Mouse (Mus musculus): ENCODE data around the gene Olfr1034.
"Not testable (repeated sequence)": the region's sequence is repeated elsewhere in the genome, so short reads cannot be mapped to it uniquely, and the experiment has no call there.

Gene Olfr1034

DNA sequence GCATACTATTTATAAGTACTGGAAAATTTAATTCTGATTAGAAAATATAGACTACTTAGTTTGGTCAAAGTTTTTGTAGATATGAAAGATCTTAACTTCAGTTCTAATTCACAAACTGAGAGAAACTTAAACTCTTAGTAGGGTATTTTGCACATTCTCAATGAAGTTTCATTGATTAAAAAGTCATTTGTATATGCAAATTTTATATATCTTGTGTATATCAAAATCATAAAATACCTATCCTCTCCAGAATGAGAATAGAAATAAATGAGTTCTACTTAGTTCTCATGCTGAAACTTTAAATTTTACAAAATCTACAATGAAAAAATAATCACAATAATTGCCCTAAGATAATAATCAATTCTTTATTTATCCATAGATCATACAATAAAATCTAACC is at the start of gene Olfr1034:
Gene Olfr1034, plus strand, starts transcription at position 301 of the 400 bp plus-strand sequence.
- in situ Hi-C loops (cut with MboI; ENCODE audit: unreplicated experiment in 2 of 2) = no loop called here

DNA sequence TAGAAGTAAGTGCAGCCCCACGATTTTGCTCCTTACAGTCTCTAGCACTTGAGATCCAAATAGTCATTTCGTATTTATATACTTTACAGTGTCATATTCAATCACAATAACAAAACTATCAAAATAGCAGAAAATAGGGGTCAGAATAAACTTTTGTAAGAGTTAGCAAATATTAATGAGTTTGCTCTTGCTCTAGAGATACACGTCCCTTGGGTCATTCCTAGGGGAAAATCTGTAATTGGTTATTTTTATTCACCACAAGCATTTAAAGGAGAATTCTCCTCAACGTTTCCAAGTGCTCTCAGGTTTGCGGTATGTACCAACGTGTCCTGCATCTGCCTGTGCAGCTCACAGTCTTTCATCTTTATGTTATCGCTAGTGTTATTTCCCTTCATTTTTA is 40.4 kb upstream of the Olfr1034 start, which contains the start of gene Olfr1032:
Gene Olfr1032, plus strand, starts transcription at position 301 of the 400 bp plus-strand sequence.
- in situ Hi-C loops (cut with MboI; ENCODE audit: unreplicated experiment in 2 of 2) = no loop called here

DNA sequence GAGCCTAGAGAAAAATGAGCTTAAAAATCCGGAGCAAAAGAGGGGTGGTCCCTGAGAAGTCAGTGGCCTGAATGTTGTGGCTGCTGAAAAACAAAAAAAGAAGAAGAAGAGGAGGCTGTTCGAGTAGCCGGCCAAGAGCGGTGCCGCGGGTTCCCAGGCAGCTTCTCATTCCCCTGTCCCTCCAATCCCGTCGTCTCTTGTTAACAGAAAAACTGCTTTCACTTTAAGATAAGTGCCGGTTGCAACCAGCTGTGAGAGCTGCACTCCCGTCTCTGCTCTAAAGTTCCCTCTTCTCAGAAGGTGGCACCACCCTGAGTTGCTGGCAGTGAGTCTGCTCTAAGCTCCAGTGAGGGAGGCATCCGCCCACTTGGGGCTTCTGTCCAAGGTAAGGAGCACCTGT is 25.3 kb upstream of the Olfr1034 start, which contains the start of gene Olfr1033:
Gene Olfr1033, plus strand, starts transcription at position 228 of the 400 bp plus-strand sequence.
- in situ Hi-C loops (cut with MboI; ENCODE audit: unreplicated experiment in 2 of 2) = not testable (repeated sequence)

DNA sequence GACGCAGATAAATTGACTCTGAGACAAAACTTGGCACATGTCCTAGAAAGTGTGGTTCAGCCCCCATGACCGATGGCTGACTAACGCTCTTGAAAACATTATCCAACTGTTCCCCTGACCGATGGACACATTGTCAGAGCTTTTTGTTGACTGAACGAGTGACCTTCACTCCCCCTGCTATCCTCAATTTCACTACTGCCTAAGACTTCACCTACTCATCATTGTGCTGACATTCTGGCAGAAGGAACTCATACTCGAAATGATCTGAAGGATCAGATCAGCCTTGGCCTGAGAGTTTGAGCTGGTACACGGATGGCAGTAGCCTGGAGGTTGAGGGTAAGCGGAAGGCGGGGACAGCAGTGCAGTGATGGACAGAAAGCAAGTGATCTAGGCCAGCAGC is 24.1 kb upstream of the Olfr1034 start:
- in situ Hi-C loops (cut with MboI; ENCODE audit: unreplicated experiment in 2 of 2) = not testable (repeated sequence)

DNA sequence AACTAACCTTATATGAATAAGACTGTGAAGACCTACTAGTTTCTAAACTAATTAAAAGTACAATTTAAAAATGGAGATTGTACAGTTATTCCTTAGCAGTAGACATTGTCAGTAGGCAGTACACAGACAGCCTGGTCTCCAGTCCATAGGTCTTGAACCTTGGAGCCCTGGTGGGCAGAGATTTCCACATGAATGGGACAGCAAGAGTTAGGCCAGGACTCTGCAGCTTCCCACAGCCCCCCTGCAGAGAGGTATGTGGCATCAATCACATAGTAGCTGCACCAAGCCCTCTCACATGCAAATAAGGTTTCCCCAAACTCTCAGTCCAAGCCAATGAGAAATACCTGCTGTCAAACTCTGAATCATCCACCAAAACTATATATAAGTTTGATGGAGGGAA is 5.1 kb downstream of the Olfr1034 start:
- in situ Hi-C loops (cut with MboI; ENCODE audit: unreplicated experiment in 2 of 2) = not testable (repeated sequence)

DNA sequence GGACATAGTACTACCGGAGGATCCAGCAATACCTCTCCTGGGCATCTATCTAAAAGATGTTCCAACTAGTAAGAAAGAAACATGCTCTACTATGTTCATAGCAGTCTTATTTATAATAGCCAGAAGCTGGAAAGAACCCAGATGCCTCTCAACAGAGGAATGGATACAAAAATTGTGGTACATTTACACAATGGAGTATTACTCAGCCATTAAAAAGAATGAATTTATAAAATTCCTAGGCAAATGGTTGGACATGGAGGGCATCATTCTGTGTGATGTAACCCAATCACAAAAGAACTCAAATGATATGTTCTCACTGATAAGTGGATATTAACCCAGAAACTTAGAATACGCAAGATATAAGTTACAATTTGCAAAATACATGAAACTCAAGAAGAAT is 18.1 kb downstream of the Olfr1034 start:
- in situ Hi-C loops (cut with MboI; ENCODE audit: unreplicated experiment in 2 of 2) = not testable (repeated sequence)

DNA sequence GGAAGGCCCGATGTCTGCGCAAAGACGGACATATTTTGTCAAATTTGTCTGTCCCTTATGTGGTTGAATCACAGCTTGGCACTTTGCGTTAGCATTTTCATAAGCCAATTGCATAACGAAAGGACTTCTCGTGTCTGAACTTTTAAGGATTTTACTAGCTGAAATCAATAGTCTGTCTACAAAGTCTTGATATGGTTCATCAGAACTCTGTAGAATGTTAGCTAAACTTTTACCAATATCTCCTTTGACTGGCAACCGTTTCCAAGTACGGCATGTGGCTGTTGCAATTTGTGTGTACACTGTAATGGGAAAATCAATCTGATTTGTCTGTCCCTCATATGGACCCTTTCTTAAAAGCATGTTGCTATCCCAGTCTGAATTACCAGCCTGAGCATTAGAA is 24.5 kb downstream of the Olfr1034 start:
- in situ Hi-C loops (cut with MboI; ENCODE audit: unreplicated experiment in 2 of 2) = no loop called here

DNA sequence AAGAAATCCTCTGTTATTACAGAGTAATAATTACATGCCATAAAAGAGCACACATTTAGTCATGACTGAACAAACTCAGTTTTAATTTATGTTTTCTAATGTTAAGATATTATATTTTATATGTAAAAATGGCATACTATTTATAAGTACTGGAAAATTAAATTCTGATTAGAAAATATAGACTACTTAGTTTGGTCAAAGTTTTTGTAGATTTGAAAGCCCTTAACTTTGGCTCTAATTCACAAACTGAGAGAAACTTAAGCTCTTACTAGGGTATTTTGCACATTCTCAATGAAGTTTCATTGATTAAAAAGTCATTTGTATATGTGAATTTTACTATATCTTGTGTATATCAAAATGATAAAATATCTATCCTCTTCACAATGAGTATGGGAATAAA is 28.0 kb downstream of the Olfr1034 start, which contains the start of gene Olfr1036:
Gene Olfr1036, plus strand, starts transcription at position 301 of the 400 bp plus-strand sequence.
- in situ Hi-C loops (cut with MboI; ENCODE audit: unreplicated experiment in 2 of 2) = not testable (repeated sequence)

DNA sequence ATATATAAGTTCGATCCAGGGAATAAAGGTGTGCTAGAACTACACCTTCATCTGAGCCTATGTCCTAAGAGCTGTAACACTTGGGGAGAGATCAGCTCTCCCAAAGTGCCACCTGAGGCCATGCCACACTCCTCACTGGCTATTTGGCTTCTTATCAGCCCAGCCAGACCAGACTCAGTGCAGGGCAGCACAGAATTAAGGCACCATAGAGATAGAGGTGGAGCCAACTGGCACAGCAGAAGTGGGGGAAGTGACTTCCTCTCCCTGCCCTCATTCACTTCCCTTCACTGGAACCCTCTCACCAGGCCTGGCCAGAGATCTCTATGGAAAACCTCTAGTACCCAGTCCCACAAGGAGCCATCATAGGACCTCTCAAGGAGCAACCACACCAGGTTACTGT is 34.8 kb downstream of the Olfr1034 start:
- in situ Hi-C loops (cut with MboI; ENCODE audit: unreplicated experiment in 2 of 2) = not testable (repeated sequence)

DNA sequence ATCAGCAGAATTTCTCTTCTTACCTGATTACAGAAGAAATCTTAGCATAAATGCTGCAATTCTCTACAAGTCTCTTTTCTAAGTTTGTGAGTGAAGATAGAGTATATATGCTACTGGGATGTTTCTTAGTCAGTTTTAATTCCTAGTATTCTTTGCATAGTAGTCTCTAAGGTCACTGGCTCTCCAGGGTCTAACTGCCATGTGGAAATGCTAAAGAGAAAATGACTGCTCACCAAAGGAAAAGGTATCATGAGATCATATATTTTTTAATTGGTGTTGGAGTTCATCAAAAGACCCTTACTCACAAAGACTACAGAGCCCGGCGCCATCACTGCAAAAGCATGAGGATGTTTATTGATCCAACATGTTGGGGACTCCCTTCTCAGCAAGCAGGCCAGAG is 41.6 kb downstream of the Olfr1034 start, which contains the start of gene Olfr1037:
Gene Olfr1037, minus strand, starts transcription at position 101 of the 400 bp plus-strand sequence.
- in situ Hi-C loops (cut with MboI; ENCODE audit: unreplicated experiment in 2 of 2) = no loop called here
